Mouse (Mus musculus) layer of hippocampus, adult 8-10 months (tissue): ENCODE results near the gene Acat2. TPM values are rescaled to one million over a fixed set of nuclear protein-coding genes. Genes with fewer than 3 reads are reported as not detected.
"Not testable (repeated sequence)": the region's sequence is repeated elsewhere in the genome, so short reads cannot be mapped to it uniquely, and the experiment has no call there.

Experiments
- DNase-seq, 2 experiments: peaks; one replicate each; pipeline ENCODE4 v3.0.0; 2022; ENCODE audit warnings: low spot score in 2 of 2
- total RNA-seq, 4 experiments: library from RNA; stranded (reverse); gene quantifications; 2 replicates each; pipeline ENCODE4 v1.2.4; 2022

Acat2 gene
- total RNA-seq, 4 experiments from 2014 or later = 45.6 to 65.8 (median 56.4) TPM

GRCm38 (mm10) chr17:12959377-12959776 lies 1.2 kb downstream of the Acat2 start:
- DNase-seq = not testable (repeated sequence)

GRCm38 (mm10) chr17:12956664-12957063 lies 3.9 kb downstream of the Acat2 start:
- DNase-seq = no peak

- no peak for DNase-seq
Measured at GRCm38 (mm10) chr17:12949669-12950068, 10.9 kb downstream of the Acat2 start.

- DNase-seq = no peak
Measured at GRCm38 (mm10) chr17:12942459-12943162, 17.9 kb downstream of the Acat2 start.

DNA sequence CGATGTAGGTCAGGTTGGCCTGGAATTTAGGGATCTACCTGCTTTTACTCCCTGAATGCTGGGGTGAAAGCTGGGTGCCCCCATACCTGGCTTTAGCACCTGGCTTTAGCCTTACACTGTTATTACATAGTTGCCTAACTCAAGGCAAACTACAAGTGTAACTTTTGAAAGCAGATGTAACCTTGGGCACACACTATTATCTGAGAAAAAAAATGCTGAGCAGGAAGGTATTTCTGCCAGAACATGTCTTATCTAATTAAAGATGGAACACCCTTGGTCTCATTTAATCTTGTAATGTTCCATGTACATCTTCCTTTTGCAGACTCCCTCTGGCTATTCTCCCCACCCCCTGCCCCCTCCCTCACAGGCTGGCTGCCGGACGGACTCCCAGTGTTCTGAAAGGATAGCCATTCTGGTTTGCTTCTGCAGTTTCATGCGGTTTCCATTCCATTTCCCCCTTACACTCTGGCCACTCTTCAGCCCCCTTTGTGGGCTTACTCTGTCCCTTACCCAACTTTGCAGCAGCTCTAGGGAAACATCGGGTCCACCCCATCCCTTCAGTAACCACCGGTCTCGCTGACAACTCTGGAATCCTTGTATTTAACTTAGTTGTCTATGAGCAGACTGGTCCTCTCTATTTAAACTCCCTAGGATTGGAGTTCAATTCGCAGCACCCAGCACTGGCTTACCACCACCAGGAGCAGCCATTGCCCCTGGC lies 18.8 kb downstream of the Acat2 start:
- DNase-seq = no peak

DNA sequence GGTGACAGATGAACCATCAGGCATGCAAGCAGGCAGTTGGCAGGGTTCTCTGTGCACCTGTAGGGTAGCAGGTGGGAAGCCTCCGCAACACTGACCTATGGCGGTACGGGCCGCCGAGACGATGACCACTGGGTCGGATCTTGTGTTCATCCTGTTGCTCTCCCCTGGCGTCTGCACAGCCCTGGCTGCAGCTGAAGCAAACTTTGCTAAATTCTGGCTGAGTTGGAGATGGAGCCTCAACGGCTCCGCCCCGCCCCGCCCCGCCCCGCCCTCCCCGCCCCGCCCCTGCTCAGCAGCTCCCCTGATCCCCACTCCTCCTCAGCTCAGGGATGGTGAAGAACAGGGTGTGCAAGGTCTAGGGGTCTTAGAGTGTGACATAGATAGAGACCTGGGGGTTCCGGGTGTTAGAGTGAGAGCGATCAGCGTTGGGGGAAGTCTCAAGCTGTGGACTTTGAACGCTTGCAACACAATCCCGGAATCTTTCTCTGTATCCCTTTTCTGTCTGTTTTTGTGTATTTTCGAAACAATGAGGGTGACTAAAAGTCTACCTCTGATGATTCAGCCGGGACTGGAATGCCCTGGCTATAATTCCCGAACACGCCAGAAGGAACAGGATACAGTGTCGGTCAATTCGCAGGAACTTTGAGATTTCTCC lies 20.3 kb downstream of the Acat2 start, which contains the start of gene Acat3:
Gene Acat3, minus strand, starts transcription at position 450 of the 655 bp plus-strand sequence.
- DNase-seq = no peak

GRCm38 (mm10) chr17:12939377-12940148 lies 21.0 kb downstream of the Acat2 start:
- DNase-seq = not testable (repeated sequence)

GRCm38 (mm10) chr17:12938077-12938476 lies 22.5 kb downstream of the Acat2 start:
- no peak for DNase-seq

DNA sequence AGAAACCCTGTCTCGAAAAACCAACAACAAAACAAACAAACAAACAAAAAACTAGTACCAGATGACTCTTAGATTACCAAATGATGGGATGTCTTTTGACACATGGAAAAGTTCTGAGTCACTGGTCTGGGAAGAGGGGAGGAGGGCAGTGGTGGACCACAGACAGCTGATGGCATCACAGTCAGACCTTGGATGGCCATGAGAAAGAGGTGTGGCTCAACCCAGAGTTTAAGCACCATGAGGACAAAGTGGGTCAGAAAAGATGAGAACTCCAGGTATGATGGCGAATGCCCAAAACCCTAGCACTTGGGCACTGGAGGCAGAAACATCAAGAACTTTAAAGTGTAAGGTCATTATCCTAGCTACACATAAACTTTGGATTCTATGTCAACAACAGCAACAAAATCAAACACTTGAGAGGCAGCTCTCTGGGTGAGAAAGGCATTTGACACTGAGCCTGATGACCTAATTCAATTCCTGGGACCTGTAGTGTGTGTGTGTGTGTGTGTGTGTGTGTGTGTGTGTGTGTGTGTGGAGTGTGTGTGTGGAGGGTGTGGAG lies 23.1 kb downstream of the Acat2 start:
- no peak for DNase-seq

DNA sequence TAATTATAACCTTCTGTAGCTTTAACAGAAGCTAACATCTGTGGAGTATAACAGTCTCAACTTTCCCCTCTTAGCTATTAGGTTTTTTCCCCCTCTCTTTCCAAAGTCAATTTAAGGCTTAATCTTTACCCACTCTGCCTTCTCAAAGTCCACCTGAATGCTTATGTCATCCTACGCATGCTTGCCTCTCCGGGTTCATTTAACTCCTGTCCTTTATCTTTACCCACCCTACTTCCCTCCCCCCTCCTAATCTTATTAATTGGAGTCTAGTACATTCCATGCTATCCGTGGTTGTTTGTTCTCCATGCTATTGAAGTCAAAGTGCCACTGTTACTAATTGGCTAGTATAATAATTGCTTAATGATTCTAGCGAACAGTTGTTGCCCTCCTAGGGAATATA lies 24.8 kb downstream of the Acat2 start:
- DNase-seq = no peak

- not testable (repeated sequence) for DNase-seq
Measured at GRCm38 (mm10) chr17:12931576-12931975, 29.0 kb downstream of the Acat2 start.

GRCm38 (mm10) chr17:12925703-12926180 lies 34.8 kb downstream of the Acat2 start:
- DNase-seq = no peak

GRCm38 (mm10) chr17:12925001-12925400 lies 35.5 kb downstream of the Acat2 start:
- no peak for DNase-seq

DNA sequence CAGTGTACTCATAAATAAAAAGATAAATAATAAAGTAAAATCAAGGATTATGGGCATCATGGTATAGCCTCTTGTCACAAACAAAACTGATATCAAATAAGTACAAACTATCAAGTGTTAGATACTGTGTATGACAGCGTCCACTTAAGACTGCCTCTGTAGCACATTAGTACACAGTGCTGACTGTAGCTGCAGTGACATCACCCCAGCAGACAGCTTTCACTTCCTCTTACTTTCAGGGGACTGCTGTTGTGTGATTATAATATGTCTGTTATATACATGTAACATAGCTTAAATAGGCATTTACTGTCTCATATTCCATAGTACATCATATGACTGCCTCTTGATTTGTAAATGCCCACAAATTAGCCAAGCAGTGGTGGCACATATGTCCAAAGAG lies 39.5 kb downstream of the Acat2 start:
- DNase-seq = no peak

DNA sequence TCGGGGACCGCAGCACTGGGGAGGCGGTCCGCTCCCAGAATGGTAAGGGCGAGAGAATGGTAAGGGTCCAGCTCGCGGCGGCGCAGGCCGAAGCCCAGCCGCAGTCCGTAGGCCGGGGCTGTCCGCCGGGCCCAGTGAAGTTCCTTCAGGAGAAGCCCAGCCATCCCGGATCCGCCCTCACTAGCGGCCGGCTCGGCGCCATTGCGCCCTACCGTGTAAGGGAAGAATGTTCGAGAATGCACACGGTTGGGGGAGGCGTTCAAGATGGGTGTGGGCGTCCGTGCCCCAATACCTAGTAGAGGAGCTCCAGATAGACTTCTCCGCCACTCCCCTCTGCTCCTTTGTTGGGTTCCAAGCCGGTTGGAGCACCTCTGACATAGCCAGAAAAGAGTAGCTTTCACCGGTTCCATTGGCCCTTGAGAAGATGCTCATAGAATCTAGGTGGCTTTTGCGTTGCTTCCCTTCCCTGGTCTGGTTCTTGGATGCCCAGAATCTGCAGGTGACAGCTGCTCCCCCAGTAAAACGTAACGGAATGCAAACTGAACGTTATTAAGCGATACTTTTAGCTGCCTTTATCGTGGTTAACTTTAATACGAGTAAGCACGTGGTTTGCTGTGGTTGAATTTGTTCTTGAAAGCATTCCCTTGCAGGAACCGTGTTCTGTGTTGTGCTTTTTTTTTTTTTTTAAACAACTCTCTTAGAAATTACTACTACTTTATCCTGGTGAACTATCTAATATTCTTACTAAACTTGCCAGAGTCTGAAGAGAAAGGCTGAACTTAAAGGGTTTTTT lies 43.8 kb downstream of the Acat2 start:
- peak in 1 of 2 experiments; percentile 52 for DNase-seq

DNA sequence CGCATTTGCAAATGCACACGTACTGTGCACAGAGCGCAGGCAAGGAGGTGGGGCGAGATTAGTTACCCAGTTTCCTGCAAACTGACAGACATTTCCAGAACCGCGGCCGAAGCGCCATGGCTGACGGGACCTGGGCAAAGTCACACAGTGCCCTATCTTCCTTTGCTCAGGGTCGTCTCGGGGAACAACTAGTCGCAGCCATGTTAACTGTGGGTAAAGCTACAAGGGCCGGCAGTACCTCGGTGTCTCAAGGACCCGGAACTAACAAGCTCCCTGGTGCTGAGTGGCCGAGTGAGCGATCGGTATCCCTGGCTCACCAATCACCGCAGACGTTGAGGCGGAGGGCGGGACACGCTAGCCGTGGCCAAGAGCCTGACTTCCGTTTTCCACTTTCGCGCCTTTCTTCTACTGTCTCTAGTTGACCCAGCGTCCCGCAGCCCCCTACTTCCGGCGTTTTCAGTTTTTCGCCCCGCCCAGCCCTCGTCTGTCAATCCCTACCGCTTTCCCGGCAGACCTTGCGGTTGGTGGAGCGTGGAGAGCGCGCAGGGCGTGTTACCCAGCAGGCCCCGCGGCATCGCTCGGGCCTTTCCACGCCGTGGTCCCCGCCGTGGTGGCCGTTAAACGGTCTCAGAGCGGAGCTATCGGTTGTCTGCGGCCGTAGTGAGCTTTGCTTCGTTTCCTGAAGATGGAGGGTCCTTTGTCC lies 44.5 kb downstream of the Acat2 start, which contains the start of gene Mrpl18:
Gene Mrpl18, minus strand, starts transcription at position 465 of the 703 bp plus-strand sequence.
- DNase-seq = peak; percentile 100

- no peak for DNase-seq
Measured at GRCm38 (mm10) chr17:12915488-12915880, 45.1 kb downstream of the Acat2 start, which contains the start of gene Tcp1. Gene Tcp1 (plus strand): TSS chr17:12915701.

- DNase-seq = no peak
Measured at GRCm38 (mm10) chr17:12910391-12910790, 50.2 kb downstream of the Acat2 start.
